Mouse (Mus musculus) thymus, postnatal 10 days (tissue): ENCODE measurements around the gene Lrpprc.

ENCODE experiments used
- DNase-seq, 2 experiments: peaks; one replicate each; pipeline ENCODE4 v3.0.0; 2021; ENCODE audit warnings: low spot score in 2 of 2

Lrpprc gene

GRCm38 (mm10) chr17:84672376-84673369, 117.9 kb downstream of the Lrpprc start:
- DNase-seq, result no peak

GRCm38 (mm10) chr17:84667848-84668247, 122.7 kb downstream of the Lrpprc start:
- no peak for DNase-seq

GRCm38 (mm10) chr17:84665691-84666090, 124.9 kb downstream of the Lrpprc start:
- DNase-seq, result no peak

DNA sequence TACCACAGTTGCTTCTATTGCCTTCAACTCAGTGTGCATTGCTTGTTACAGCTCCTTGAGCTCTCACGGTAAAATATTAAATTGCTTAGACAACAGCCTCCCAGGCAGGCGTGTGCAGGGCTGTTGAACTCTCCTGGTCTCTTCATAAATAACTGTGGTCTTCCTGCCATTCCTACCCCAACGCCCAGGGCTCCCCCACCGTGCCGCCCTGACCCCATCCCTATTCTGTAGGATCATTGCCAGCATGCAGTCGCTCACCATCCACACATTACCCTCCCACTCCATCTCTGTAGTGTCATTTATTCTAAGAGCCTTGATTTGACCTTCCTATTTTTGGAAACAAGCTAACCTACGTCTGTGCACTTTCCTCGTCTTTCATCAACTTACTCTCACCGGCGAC, 125.5 kb downstream of the Lrpprc start:
- DNase-seq, result no peak

- DNase-seq, result no peak
Observed at GRCm38 (mm10) chr17:84658951-84659350, 131.6 kb downstream of the Lrpprc start.

- DNase-seq, result no peak
Observed at GRCm38 (mm10) chr17:84658195-84658594, 132.4 kb downstream of the Lrpprc start.

- DNase-seq, result no peak
Observed at GRCm38 (mm10) chr17:84657782-84658181, 132.8 kb downstream of the Lrpprc start.

DNA sequence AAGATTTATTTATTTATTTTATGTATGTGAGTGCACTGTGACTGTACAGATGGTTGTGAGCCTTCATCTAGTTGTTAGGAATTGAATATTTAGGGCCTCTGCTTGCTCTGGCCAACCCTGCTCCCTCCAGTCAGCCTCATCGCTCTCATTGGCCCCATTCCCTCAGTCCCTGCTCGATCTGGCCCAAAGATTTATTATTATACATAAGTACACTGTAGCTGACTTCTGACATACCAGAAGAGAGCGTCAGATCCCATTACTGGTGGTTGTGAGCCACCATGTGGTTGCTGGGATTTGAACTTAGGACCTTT, 133.2 kb downstream of the Lrpprc start:
- no peak for DNase-seq

- no peak for DNase-seq
Observed at GRCm38 (mm10) chr17:84656653-84657421, 133.8 kb downstream of the Lrpprc start.

GRCm38 (mm10) chr17:84656205-84656604, 134.4 kb downstream of the Lrpprc start:
- no peak for DNase-seq
